Mouse (Mus musculus) lung, postnatal 10 days (tissue): ENCODE measurements around the gene Gps1.
"Not testable (repeated sequence)": the region's sequence is repeated elsewhere in the genome, so short reads cannot be mapped to it uniquely, and the experiment has no call there.

Experiments used
- DNase-seq: peaks from one replicate; pipeline ENCODE4 v3.0.0; 2021

The Gps1 gene

GRCm38 (mm10) chr11:120822831-120823550, 38.9 kb downstream of the Gps1 start:
- DNase-seq = peak; percentile 40

GRCm38 (mm10) chr11:120823551-120823947, 39.5 kb downstream of the Gps1 start:
- DNase-seq = peak; percentile 67

- DNase-seq = peak; percentile 98
These were observed 40.1 kb downstream of the Gps1 start, which contains the start of gene Fasn for GRCm38 (mm10) chr11:120823956-120824786. Gene Fasn (minus strand): TSS chr11:120824547.

GRCm38 (mm10) chr11:120824787-120825288, 40.8 kb downstream of the Gps1 start:
- DNase-seq = no peak

GRCm38 (mm10) chr11:120825289-120825863, 41.3 kb downstream of the Gps1 start:
- DNase-seq = no peak

GRCm38 (mm10) chr11:120826016-120826953, 42.2 kb downstream of the Gps1 start:
- no peak for DNase-seq

- no peak for DNase-seq
These were observed 44.3 kb downstream of the Gps1 start for GRCm38 (mm10) chr11:120828416-120828815.

- DNase-seq = no peak
These were observed 45.9 kb downstream of the Gps1 start for GRCm38 (mm10) chr11:120829757-120830532.

GRCm38 (mm10) chr11:120830686-120831085, 46.6 kb downstream of the Gps1 start:
- no peak for DNase-seq

- no peak for DNase-seq
These were observed 47.8 kb downstream of the Gps1 start for GRCm38 (mm10) chr11:120831659-120832440.

- not testable (repeated sequence) for DNase-seq
These were observed 48.9 kb downstream of the Gps1 start for GRCm38 (mm10) chr11:120832962-120833361.

- DNase-seq = peak; percentile 45
These were observed 49.6 kb downstream of the Gps1 start for GRCm38 (mm10) chr11:120833555-120834280.
